Mouse (Mus musculus) cortical plate, adult 2 months (tissue): ENCODE measurements at regions not wholly inside any gene's neighbourhood (a gene's known extent, or its start where the extent isn't known, plus 50 kb on each side); places are given as distances from the start of the nearest gene placed in this dataset.

Experiments
- CTCF ChIP-seq: fragments of 200-500 bp; IDR thresholded peaks from 2 replicates; pipeline ENCODE4 v1.5.1; 2011; ENCODE audit warnings: mild to moderate bottlenecking, control low read depth, low read length; ENCODE audit not compliant: insufficient read depth; ENCODE audit errors: extremely low read depth
- POLR2A ChIP-seq: fragments of 200-500 bp; IDR thresholded peaks from 2 replicates; pipeline ENCODE4 v1.6.1; 2011; ENCODE audit warnings: mild to moderate bottlenecking, low read length, control low read depth; ENCODE audit not compliant: insufficient read depth; ENCODE audit errors: extremely low read depth

GRCm38 (mm10) chr15:52999200-52999599 is 885.5 kb upstream of the Gm7489 start:
- TF ChIP-seq POLR2A (no peak), CTCF (no peak)
